Mouse (Mus musculus): ENCODE measurements around the gene Syt6.
A peak's percentile ranks its signal among the peaks of the same experiment; 100 is the strongest.
"Not testable (repeated sequence)": the region's sequence is repeated elsewhere in the genome, so short reads cannot be mapped to it uniquely, and the experiment has no call there.

Syt6 gene

GRCm38 (mm10) chr3:103601561-103601960, 26.5 kb downstream of the Syt6 start:
- no peak for DNase-seq (ENCODE audit: low read depth)

- DNase-seq (ENCODE audit: low read depth): no peak
Observed at GRCm38 (mm10) chr3:103606045-103606597, 31.1 kb downstream of the Syt6 start.

DNA sequence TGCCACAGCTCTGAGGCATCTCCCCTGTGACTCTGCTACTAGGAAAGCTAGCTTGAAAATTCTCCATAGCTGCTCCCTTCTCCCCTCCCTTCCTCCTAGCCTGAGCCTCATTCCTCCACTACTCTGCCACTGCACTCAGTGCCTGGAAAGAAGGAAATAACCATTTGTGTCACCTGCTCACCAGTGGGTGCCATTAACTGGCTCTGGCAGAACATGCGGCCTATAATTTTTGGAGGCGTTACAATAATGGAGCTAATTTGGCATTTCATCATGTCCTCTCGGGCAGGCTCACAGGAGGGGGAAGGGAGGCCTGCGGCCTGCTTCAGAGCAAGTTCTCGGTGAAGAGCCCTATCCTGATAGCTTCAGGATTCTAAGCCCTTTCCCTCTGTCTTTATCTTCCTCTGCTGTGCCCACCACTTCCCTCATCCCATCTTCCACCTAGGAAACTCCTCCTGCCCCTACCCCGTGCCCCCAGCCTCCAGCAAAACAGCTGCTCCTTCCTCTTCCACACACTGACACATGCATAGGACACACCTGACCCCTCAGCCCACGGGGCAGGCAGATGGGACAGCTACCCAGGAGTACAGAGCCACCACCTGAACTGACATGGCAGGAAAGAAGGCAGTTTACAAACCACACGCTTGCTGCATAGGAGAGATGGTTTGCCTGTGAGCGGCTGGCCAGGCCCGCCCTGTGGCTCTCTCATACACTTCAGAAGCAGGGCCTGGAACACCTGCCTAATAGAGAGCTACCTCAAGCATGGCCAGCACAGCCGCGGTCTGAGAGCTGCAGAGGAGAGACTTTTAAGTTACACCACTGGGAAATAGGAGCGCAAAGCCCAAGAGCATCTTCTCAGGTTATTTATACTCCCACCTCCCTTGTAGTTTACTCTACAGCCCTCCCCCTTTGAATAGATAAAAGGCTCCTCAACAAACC, 31.9 kb downstream of the Syt6 start:
- no peak for DNase-seq (ENCODE audit: low read depth)

DNA sequence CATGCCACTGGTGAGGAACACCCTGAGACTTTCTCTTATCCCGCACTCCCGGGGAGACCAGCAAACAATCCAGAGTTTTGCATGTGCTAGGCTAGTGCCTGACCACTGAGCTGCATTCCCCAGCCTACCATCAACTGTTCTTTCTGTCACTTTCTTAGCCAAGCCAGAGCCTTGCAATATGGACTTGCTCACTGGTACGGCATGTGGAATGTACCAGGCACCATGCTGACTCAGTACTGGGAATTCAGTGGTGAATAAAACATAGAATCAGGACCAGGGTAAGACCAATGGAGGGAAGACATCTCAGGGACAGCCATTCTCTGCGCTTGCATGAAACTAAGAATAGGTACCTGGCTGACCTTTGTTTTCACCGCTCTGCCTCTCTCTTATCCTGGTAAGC, 35.2 kb downstream of the Syt6 start:
- DNase-seq (ENCODE audit: low read depth): no peak

DNA sequence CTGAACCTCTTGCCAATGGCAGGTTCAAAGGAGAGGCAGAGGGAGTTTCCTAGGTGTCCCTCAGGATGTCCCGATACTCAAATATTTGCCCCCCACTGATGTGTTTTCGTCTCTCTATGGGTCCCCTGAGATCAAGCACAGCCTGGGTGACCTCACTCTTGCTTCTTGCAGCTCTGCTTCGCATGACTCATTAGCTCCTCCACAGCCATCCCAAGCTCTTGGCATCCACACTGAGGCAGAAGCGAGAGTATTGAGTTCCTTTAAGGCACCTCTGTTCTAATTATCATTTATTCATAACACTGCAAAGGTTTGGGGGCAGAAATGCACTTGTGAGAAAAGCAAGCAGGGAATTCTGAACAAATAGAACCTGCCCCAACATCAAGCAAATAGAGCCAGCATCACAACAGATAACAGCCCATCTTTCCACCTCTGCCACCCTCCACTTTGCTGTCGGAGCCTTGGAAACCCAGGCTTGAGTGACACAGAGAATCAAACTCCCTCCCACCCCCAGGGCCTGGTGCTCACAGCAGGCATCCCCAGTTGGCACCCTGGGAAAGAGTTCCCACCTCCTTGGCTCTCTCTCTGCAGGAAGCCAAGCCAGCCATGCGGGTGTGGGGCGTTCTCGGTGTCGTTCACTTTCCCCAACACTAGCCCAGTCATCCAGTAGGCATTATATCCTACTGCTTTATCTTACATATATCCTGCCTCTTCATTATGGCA, 37.8 kb downstream of the Syt6 start:
- DNase-seq (ENCODE audit: low read depth): no peak

- DNase-seq (ENCODE audit: low read depth): no peak
Observed at GRCm38 (mm10) chr3:103615621-103616020, 40.6 kb downstream of the Syt6 start.

- DNase-seq (ENCODE audit: low read depth): no peak
Observed at GRCm38 (mm10) chr3:103616981-103617380, 42.0 kb downstream of the Syt6 start.

GRCm38 (mm10) chr3:103620101-103620500, 45.1 kb downstream of the Syt6 start:
- no peak for DNase-seq (ENCODE audit: low read depth)

DNA sequence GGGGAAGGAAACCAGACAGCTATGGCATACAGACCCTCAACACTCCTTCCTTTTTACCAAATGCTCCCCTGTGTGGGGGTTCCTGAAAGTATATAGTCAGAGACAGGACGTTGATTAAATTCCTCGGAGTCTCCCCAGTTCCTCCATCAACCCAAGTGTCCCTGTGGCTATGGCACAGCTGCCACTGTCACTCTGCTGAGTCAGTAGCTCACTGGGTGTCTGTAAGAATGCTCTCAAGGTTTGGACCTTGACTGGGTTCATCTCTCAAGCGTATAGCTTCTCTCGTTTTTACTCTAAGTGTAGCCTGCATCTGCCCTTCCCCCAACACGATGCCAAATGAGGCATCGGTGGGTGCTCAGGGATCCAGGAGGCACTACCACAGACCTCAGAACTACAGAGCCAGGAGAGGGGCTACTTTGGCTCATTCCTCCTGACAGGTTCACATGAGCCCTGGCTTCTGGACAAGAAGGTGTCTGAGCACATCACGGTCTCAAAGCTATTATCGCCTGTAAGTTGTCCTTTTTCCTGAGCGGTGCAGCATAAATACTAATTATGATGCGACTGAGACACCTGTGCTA, 49.0 kb downstream of the Syt6 start:
- no peak for DNase-seq (ENCODE audit: low read depth)

DNA sequence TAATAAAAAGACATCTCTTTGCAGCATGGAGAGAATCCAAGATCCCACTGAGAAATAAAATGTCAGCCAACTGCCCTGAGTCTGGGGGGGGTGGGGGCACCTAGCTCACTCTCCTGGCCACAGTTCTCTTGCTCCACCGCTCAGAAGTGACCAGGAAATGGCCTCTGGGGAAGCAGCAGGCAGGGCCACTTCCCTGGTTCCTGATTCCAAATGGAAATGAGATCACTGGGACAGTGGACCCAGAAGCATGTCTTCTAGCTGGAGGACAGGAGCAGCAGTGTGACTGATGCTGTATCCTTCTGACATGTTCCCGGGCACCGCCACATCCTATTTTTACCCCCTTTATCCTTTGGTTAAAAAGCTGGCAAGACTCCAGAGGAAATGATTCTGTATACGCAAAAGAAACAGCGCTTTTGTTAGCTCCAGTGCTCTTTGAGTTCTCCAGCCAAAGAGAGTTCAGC, 49.6 kb downstream of the Syt6 start:
- peak; percentile 34 for DNase-seq (ENCODE audit: low read depth)

GRCm38 (mm10) chr3:103625169-103625568, 50.1 kb downstream of the Syt6 start:
- DNase-seq (ENCODE audit: low read depth): no peak

DNA sequence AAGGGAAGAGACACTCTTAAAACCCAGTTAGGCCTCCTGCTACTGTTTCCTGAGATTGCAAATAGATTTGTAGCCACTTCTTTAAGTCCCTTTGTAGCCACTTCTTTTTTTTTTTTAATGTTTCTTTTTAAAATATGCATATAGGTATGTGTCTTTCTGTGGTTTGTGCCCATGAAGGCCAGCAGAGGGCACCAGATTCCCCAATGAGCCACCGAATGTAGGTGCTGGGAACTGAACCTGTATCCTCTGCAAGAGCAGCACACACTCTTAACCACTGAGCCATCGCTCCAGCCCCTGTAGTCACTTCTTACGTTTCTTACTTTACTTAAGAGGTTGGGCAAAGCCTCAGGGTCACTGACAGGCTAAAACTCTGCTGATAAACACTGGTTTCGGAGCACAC, 51.5 kb downstream of the Syt6 start:
- DNase-seq (ENCODE audit: low read depth): no peak

DNA sequence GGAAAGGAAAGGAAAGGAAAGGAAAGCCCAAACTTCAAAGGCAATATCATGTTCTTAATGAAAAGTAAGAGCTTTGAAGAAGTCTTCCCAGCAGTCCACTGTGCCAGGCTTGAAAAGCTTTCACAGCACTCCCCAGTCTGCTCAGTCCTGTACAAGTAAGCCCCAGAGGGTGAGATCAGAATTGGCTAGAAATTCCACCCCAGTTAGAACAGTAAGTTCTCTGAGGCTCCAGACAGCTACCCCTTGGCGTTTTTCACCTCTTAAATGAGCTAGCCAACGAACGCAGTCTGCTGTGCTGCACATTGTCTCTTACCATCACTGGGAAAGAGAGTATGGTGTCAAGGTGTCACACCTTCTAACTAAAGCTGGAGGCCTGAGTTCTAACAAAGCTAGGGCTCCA, 52.6 kb downstream of the Syt6 start:
- DNase-seq (ENCODE audit: low read depth): no peak

GRCm38 (mm10) chr3:103633124-103633523, 58.1 kb downstream of the Syt6 start:
- no peak for DNase-seq (ENCODE audit: low read depth)

DNA sequence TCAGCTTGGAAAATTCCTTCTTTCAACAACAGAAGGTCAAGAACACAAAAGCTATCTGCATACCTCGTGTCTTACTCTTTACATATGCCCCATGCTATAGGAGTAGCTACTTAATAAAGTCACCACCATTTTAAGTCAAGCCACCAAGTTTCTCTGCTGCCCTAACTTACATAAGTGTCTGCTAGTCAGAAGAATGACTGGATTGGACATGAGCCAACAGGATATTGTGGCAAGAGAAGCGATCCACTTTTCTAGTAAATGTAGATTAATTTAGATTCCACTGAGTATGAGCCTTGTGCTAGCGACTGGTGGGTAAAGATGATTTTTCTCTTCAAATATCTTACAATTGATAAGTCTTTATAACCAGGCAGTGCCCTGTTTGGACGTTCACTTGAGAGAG, 58.8 kb downstream of the Syt6 start:
- peak; percentile 76 for DNase-seq (ENCODE audit: low read depth)

DNA sequence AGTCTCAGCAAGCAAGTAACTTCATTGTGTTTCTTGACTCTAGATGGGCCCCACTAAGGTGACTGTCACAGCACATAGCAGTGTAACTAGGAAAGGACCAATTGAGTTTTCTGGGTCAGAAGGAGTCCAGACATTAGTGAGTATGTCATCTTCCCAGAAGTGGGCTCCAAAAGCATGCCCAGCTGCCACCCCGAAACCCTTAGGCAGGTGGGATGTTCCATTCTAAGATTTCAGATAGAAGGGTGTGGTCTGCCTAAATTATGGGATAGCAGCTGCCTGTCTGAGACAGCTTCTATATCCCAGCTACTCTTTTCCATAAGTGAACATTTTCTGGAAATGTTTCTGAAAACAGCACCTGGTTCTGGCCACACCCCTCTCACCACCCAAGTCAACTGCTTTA, 59.2 kb downstream of the Syt6 start:
- no peak for DNase-seq (ENCODE audit: low read depth)

- DNase-seq (ENCODE audit: low read depth): no peak
Observed at GRCm38 (mm10) chr3:103637641-103638040, 62.6 kb downstream of the Syt6 start.

- DNase-seq (ENCODE audit: low read depth): no peak
Observed at GRCm38 (mm10) chr3:103640226-103640803, 65.3 kb downstream of the Syt6 start.

GRCm38 (mm10) chr3:103641301-103641700, 66.3 kb downstream of the Syt6 start:
- DNase-seq (ENCODE audit: low read depth): no peak

DNA sequence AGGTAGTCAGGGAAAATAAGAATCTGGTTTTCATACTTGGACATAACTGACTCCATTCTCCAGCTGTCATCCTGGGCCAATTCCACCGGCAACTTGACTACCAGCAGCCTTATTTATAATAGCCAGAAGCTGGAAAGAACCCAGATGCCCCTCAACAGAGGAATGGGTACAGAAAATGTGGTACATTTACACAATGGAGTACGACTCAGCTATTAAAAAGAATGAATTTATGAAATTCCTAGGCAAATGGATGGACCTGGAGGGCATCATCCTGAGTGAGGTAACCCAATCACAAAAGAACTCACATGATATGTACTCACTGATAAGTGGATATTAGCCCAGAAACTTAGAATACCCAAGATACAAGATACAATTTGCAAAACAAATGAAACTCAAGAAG, 70.9 kb downstream of the Syt6 start, which contains the start of gene Atg4a-ps:
Gene Atg4a-ps, minus strand, starts transcription at position 101 of the 400 bp plus-strand sequence.
- DNase-seq (ENCODE audit: low read depth): not testable (repeated sequence)

- no peak for DNase-seq (ENCODE audit: low read depth)
Observed at GRCm38 (mm10) chr3:103647164-103647867, 72.3 kb downstream of the Syt6 start.
